Mouse (Mus musculus): ENCODE data around the gene Syne3. TPM values are rescaled to one million over a fixed set of nuclear protein-coding genes. Genes with fewer than 3 reads are reported as not detected.
A peak's percentile ranks its signal among the peaks of the same experiment; 100 is the strongest.

Gene Syne3
- 44.7 to 96.7 TPM (median 53.9 TPM) in 3 replicates for total RNA-seq (2017)

DNA sequence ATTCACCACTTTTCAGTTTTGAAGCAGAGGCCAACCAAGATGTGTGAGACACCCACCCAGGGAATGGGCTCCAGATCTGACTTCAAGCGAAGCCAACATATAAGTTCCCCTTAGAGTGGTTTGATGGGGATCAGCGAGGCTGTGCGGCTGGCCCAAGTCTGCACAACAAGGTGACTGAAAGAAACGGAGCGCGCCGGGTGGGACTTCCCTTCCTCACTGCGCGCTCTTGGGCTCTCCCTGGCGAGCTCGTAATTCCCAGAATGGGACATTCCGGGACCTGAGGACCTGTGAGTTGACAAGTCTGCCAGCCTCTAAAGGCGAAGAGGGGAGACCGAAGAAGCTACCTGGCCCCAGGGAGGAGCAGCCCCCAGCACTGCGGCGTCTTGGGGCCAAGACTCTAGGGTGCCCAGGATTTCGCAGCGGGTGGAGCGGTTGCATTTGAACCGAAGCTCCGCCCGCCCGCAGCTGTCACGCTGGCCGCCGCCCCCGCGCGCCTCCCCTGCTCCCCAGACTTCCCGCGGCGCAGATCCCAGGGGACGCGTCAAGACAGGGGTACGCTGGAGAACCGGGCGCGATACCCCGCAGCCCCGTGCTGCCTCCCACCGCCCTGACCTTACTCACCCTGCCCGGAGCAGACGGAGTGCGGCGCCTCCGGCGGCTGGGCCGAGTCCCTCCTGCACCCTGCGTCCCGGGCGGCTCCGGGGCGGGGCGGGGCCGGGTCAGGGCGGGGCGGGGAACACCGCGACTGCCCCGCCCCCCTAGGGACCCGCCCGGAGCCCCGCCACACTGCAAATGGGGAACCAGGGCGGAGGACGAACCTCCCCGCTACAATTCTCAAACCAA, at the start of gene Syne3:
Syne3 (minus strand) TSS at position 440 of the 843 bp plus-strand sequence.
- peak; percentile 15 for ATAC-seq (replicated peaks; ENCODE audit: insufficient number of reproducible peaks, low FRiP score, low TSS enrichment, poor library complexity, severe bottlenecking)

DNA sequence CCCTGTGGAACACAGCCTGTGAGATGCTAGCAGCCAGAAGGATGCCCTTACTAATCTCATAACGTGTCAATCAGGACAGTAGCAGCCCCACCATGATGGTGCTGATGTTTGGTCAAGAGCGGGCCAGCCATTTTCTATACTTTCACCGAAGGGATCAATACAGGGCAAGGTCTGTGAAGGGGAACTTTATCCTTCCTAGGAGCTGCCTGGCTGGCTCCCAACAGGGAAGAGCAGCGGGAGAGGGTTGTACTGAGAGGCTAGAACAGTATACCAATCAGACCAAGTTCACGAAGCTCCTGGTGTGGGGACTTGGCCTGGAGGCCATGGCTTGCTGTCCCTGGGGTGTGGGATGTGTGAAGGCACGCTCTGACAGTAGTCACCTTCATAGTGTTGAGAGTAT, 45.7 kb upstream of the Syne3 start:
- ATAC-seq (replicated peaks; ENCODE audit: insufficient number of reproducible peaks, low FRiP score, low TSS enrichment, poor library complexity, severe bottlenecking), result no peak

DNA sequence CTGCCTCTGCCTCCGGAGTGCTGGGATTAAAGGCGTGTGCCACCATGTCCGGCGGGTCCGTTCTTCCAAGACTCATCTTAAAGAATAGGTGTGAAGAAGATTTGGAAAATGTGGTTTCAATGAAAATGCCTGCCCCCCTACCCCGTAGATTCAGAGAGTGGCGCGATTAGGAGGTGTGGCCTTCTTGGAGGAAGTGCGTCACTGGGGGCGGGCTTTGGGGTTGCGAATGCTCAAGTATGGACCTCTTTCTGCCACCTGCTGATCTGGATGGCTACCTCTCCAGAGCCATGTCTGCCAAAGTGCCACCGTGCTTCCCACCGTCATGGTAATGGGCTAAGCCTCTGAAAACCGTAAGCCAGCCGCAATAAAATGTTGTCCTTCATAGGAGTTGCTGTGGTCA, 44.4 kb upstream of the Syne3 start:
- no peak for ATAC-seq (replicated peaks; ENCODE audit: insufficient number of reproducible peaks, low FRiP score, low TSS enrichment, poor library complexity, severe bottlenecking)

DNA sequence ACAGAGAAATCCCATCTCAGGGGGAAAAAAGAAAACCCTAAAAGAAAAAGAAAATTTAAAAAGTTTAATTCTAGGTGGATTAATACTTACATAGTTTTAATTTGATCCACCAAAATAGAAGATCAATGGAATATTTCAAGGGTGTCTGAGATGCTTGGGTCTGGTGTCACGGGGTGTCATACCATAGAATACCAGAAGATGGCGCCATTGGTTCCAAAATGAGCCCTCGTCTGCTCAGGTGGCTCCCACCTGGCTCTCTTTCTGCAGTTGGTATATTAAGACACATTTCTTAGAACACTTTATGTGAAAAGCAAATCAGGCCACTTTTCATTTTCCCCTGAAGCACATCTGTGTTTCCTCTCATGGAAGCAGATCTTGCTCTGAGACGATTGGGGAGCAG, 41.3 kb upstream of the Syne3 start:
- no peak for ATAC-seq (replicated peaks; ENCODE audit: insufficient number of reproducible peaks, low FRiP score, low TSS enrichment, poor library complexity, severe bottlenecking)

DNA sequence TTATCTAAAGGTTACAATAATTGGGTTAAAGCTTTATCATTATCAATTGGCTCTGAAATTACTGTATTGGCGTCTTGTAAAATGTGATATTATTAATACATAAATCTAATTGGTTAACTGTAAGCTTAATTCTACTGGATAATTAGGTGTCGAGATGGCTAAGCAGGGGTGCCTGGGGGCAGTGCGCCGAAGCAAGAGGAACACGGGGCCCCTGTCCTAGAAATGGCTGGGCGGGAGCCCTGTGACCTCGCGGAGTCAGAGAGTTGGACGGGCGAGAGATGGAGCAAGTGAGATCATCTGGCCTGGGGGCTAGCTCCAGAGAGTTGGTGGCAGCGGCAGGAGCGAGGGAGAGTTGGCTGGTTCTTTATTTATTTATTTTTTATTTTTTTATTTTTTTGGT, 40.2 kb upstream of the Syne3 start:
- no peak for ATAC-seq (replicated peaks; ENCODE audit: insufficient number of reproducible peaks, low FRiP score, low TSS enrichment, poor library complexity, severe bottlenecking)

DNA sequence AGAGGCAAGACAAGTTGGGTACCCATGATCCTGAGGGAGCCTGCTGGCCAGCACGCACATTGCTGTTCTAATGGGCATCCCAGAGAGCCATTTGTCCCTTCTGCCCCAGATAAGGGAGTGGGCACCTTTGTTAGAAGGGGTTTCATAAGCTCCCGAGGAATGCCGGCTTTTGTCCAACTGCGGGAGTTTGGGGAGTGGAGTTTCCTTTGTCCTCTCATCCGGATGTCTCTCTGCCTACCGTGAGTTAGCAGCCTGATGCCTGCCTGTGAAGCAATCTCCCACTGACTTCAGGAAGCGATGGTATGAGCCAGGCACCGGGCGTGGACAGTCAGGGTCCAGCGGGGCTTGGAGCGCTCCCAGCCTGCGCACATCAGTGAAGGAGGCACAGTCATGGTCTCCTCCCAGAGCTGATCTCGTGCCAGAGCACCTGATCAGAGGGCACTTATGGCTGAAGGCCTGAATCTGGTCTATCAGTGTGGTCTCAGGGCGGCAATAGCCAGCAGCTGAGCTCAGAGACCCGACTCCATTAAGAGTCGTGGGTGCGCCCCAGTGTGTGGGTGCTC, 38.8 kb upstream of the Syne3 start:
- no peak for ATAC-seq (replicated peaks; ENCODE audit: insufficient number of reproducible peaks, low FRiP score, low TSS enrichment, poor library complexity, severe bottlenecking)

DNA sequence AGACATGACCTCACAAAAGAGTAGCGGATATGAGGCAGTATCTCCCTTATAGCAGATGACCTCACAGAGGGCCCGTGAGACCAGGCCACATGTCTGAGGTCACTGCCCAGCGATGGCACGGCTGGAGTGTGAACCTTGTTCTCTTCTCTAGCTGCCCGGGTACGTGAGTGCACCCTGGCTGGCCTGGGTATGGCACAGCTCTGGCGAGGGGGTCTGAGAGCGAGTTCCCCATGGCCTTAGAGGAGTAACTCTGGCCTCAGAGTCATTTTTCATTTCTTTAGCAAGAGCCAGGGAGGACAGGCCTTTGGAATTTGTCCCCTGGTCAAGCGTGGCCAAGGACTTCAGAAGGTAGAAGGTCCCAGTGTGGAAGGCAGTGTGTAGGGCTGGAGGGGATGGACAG, 35.2 kb upstream of the Syne3 start:
- no peak for ATAC-seq (replicated peaks; ENCODE audit: insufficient number of reproducible peaks, low FRiP score, low TSS enrichment, poor library complexity, severe bottlenecking)

DNA sequence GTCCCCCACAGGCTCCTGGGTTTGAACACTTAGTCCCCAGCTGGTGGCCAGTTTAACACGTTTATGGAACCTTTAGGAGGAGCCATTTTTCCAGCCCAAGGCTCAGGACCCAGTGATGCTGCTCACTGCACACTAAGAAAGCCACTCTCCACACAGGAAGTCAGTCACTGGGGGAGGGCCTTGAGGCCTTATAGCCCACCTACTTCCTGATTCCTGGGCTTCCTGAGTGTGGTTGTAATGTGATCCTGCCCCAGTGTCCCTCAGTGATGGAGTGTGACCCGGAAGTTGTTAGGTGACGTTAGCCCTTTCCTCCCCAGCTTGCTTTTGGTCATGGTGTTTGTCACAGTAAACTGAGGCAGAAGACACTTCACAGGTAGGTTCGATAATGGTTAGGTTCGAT, 33.5 kb upstream of the Syne3 start:
- ATAC-seq (replicated peaks; ENCODE audit: insufficient number of reproducible peaks, low FRiP score, low TSS enrichment, poor library complexity, severe bottlenecking), result no peak

DNA sequence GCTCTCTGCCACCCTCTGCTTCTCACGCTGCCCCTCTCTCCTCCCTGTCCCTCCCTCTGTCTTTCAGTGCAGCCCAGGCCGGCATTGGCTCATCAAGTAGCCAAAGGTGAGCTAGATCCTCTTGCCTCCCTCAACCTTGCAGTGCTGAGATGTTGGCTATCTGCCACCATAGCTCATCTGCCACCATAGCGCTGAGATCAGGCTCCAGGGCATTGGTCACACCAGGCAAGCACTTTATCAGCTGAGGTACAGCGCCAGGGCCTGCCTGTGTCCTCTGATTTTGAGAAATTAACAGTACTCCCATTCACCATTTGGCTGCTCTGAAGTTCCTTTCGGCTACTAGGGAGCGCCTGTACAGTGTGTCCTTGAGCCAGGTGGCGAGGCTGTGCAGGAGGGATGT, 31.3 kb upstream of the Syne3 start:
- ATAC-seq (replicated peaks; ENCODE audit: insufficient number of reproducible peaks, low FRiP score, low TSS enrichment, poor library complexity, severe bottlenecking), result no peak

DNA sequence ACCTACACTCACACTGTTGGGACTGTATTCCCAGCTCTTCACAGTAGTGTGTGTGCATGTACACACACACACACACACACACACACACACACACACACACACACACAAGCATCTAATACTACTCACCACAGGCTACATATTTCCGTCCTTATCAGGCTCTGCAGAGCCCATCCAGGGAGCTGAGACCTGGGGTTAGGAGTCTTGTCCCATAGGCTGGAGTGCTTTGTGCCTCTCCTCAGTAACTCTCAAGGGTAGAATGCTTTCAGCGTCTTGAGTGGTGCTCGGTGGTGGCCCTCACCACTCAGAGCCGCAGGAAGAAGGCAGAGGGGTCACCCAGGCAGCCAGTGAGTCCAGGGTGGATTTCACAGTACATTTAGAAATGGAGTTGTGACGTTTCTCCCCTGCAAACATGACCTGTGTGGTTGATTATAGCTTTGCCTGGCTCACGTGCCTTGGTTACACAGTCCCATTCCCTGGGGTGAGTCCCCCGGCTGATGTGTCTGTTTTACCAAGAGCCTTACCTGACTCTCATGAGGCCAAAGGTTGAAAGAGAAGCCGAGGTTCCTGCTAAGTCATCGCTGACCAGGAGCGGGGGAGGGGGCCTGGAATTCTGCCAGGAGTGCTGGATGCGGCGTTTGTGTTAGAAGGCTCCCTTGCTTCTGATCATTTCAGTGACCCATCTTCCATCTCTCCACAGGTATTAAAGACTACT, 30.1 kb upstream of the Syne3 start:
- no peak for ATAC-seq (replicated peaks; ENCODE audit: insufficient number of reproducible peaks, low FRiP score, low TSS enrichment, poor library complexity, severe bottlenecking)

DNA sequence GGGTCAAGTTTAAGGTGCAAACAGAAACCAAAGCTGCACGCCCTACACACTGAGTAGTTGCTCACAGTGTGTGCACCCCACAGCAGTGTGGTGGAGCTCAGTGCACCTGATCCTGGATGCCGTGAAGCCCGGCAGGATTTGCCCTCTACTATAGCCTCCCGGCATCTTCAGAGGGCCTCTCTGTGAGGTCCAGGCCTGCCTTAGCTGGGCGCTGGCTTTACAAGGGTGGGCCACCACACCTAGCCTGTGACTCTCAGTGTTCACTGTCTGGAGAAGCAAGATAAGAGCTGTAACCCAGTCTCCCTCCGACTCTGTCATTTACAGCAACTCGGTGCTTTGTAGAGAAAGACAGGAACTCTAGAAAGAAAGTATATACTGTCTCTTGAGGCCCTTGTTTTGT, 29.3 kb upstream of the Syne3 start:
- ATAC-seq (replicated peaks; ENCODE audit: insufficient number of reproducible peaks, low FRiP score, low TSS enrichment, poor library complexity, severe bottlenecking), result no peak

DNA sequence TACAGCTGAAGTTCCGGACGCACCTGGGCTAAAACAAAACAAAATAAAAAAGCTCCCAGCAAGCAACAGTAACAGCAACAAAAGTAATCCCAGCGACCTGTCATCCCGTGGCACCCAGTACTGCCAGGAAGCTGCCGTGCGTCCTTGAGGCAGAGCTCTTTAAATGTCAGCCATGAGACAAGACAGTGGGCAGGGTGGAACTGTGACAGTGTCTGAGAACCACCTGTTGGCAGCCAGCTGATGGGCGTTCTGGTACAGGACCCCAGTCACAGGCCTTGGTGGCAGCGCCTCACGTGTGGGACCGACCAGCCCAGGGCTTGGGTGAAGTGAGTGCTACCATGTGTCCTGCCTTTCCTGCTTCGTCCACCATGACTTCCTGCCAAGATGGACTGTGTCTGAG, 28.6 kb upstream of the Syne3 start:
- ATAC-seq (replicated peaks; ENCODE audit: insufficient number of reproducible peaks, low FRiP score, low TSS enrichment, poor library complexity, severe bottlenecking), result no peak

DNA sequence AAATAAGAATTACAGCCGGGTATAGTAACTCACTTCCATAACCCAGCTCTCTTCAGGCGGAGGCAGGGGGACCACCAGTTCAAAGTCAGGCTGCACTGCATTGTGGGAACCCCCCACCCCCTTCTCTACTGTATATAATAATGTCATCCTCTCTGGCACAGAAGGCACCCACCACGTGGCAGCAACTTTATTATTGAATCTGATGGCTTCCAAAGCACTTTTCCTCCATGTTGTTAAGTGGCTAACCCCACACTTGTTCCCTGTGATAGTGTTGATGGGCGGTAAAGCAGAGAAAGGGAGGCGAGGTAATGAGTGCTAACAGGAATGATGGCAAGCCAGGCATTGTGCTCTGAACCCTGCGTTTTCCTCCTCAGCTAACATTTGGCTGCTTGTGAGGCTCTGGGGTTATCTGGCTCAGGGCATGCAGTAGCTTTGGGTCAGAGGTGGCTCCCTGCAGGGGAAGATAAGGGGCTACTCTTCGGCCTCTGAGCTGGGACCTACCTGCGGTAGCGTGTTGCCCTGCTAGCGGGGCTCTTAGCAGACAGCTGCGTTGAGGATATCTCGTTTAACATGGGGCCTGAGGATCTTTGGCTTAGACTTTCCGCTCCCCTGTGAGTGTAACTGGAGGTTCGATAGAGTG, 24.6 kb upstream of the Syne3 start:
- ATAC-seq (replicated peaks; ENCODE audit: insufficient number of reproducible peaks, low FRiP score, low TSS enrichment, poor library complexity, severe bottlenecking), result no peak

DNA sequence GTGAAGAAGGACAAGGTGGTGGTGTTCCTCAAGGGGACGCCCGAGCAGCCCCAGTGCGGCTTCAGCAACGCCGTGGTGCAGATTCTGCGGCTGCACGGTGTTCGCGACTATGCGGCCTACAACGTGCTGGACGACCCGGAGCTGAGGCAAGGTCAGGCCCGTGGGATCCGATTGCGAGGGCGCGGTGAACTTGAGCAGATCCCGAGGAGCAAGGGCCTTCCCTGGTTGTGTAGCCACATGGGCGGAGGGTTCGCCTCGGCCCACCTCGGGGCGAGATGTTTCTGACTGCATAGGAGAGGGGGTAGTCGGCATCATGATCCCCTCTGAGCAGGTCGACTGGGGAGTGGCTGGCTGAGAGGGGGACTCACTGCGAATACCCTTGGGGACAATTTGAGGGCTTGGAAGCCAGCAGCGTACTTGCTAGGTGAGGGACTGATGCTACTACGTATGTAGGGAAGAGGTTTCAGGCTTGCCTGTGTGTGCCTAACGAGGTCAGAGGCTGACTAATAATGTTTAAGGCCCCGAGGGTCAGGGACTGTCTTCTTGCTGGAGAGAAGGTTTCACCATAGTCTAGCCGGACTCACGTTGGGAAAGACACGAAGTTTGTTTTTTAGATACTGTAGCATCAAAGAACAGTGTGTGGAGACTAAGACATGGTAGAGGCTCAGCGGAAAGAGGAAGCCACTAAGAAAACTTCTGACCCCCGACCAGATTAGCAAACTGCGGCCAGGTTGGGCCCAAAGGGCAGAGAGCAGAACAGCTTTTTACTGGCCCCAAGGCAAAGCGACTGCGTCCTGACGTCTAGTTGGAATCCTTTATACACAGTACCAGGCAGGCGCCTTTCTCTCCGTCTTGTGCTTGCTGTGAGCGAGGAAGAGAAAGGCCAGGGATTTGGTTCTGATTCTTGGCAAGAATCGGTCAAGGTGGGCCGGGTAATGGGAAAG, 23.5 kb upstream of the Syne3 start:
- ATAC-seq (replicated peaks; ENCODE audit: insufficient number of reproducible peaks, low FRiP score, low TSS enrichment, poor library complexity, severe bottlenecking), result no peak

DNA sequence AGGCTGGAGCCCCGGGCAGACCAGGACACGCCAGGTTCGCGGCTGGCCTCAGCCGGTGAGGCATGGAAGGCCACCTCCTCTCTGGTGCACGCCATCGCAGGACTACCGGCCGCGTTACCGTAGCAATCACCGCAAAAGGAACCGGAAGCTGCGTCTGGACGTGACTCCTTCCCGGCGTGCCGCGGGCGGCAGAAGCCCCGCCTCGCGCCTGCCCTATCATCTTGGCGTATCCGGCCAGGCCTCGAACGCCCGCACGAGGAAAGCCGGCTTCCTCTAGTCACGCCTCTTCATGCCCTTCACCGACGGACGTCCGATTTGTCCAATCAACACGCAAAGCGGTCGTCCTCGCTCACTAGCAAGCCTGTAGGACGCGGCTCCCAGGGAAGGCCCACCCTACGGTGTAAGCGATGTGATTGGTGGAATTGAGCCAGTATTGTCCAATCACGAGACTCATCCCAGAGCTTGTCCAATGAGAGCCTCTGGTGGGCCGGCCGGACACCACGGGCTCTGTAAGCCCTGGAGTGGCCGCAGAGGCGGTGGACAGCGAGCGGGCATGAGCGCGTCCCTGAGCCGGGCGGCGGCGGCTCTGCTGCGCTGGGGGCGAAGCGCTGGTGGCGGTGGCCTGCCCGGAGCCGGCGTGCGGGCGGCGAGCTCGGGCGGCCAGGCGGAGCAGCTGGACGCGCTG, 22.7 kb upstream of the Syne3 start, which contains the start of gene Glrx5:
Glrx5 (plus strand) TSS at position 542 of the 685 bp plus-strand sequence.
- peak; percentile 92 for ATAC-seq (replicated peaks; ENCODE audit: insufficient number of reproducible peaks, low FRiP score, low TSS enrichment, poor library complexity, severe bottlenecking)

DNA sequence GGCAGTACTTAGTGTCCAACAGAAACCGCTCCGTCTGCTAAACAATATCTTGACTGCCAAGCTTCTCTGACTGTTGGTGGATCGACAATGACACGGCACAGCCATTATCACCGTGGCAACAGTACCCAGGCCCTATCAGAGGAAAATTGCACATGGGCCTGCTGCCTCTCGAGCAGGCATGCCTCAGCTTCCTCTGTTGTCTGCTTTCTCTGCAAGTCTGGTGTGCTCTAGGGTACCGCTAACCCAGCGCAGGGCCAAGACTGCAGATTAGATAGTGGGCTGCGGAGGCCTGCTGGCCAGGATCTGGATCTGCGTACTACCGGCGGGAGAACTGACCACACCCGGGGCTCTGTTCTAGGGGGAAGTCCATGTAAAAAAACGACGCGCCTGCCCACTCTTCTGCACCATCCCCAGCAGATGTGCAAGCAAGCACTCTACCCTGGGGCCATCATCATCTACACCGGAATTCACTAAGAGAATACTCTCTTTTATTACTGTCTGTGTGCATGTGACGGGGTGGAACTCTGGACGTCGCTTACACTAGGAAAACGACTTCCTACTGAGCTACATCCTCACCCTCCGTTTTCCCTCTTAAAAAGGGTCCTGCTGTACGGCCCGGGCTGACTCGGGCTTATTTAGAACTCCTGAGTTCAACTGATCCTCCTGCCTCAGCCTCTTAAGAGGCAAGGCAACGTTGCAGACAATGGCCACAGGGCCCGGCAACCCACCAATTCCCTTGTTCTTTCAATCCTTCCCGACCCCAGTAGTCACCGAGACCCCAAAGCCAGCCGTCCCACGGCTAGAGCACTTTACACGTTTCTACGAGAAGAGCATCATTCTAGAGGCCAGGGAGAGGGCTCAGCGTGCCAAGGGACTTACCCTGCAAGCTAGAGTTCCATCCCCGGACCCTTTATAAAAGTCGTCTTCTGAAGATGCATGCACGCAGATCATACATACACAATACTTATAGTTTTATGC, 21.8 kb upstream of the Syne3 start:
- ATAC-seq (replicated peaks; ENCODE audit: insufficient number of reproducible peaks, low FRiP score, low TSS enrichment, poor library complexity, severe bottlenecking), result no peak

DNA sequence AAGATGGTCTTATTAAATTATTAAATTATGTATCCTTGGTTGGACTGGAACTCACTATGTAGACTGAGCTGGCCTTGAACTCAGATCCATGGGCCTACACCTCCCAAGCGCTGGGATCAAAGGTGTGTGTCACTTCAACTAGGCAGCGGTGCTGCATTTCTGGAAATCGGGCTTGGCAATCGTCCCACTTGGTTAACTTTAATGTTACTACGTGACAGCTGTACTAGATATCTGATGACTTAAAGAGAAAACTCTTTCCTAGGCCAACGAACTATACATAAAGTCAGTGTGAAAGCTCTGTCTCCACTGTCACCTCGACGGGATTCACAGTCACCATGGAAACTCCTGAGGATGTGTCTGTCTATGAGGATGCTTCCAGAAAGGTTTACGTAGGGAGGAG, 20.3 kb upstream of the Syne3 start:
- no peak for ATAC-seq (replicated peaks; ENCODE audit: insufficient number of reproducible peaks, low FRiP score, low TSS enrichment, poor library complexity, severe bottlenecking)

Measured in monocyte, adult 5-6 weeks (primary cell).